Mouse (Mus musculus): ENCODE measurements around the gene Chrm1. TPM values are rescaled to one million over a fixed set of nuclear protein-coding genes. Genes with fewer than 3 reads are reported as not detected.

The Chrm1 gene
- polyA plus RNA-seq, 1 experiment from 2014 or later, result 0.21 TPM

DNA sequence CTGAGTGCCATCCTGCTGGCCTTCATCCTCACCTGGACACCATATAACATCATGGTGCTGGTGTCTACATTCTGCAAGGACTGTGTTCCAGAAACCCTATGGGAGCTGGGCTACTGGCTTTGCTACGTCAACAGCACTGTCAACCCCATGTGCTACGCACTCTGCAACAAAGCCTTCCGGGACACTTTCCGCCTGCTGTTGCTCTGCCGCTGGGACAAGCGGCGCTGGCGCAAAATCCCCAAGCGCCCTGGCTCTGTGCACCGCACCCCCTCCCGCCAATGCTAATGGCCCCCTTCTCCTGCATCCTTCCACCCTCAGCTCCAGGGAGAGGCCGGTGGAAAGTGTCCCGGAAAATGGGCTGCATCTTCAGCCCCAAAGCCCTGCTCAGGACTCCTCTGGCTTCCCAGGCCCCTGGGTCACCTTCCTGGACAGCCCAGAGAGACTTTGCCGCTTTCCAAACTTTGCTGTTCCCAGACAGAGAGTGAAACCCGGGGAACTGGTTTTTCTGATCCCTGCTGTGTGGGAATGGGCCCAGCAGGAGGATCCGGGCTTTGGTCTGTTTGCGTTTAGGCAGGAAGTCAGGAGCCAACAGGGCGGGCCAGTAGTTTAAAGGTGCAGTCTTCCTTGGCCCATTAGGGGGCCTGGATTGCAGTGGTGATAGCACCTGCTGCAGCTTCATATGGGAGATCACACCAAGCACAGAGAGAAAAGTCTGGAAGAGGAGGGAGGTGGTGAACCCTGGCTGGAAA lies 15.6 kb downstream of the Chrm1 start:
- Histone ChIP-seq H3K9ac (replicated peaks; ENCODE audit: low read depth) (no peak overlapping the region), H3K27ac (ENCODE audit: low read length) (peak overlapping the region; percentile 2; the same call in 1 of the 2 replicates), H3K27me3 (replicated peaks; ENCODE audit: insufficient read depth, low read length) (no peaks in the 10 kb centered on the region), H3K9me3 (ENCODE audit: low read length) (no peaks in the 10 kb centered on the region), H3K4me2 (replicated peaks; ENCODE audit: low read depth, low read length) (peak overlapping the region; percentile 46), H3K4me3 (ENCODE audit: low read depth, low read length) (no peak overlapping the region), H3K36me3 (ENCODE audit: insufficient read depth, low read length) (no peaks in the 10 kb centered on the region), H3K4me1 (ENCODE audit: insufficient read depth, low read depth, low read length) (no peaks in the 10 kb centered on the region)
- DNase-seq (ENCODE audit: low spot score), result peak; percentile 73
- 25% methylated on average over 18 of the region's 18 CpGs for WGBS
- peak; percentile 80 for ATAC-seq
- TF ChIP-seq CTCF (IDR thresholded peaks at IDR 0.05) (peak; percentile 37; the same call in 1 of the 2 replicates), EP300 (IDR thresholded peaks at IDR 0.05) (no peak)

GRCm38 (mm10) chr19:8681633-8682362 lies 18.2 kb downstream of the Chrm1 start:
- no peak for ATAC-seq
- 90% methylated on average over 4 of the region's 4 CpGs for WGBS
- Histone ChIP-seq H3K4me1 (ENCODE audit: insufficient read depth, low read depth, low read length) (no peaks in the 10 kb centered on the region), H3K27me3 (replicated peaks; ENCODE audit: insufficient read depth, low read length) (no peaks in the 10 kb centered on the region), H3K27ac (ENCODE audit: low read length) (no peak overlapping the region), H3K9ac (replicated peaks; ENCODE audit: low read depth) (no peak overlapping the region), H3K36me3 (ENCODE audit: insufficient read depth, low read length) (no peaks in the 10 kb centered on the region), H3K9me3 (ENCODE audit: low read length) (no peaks in the 10 kb centered on the region), H3K4me2 (replicated peaks; ENCODE audit: low read depth, low read length) (no peak overlapping the region), H3K4me3 (ENCODE audit: low read depth, low read length) (no peak overlapping the region)
- TF ChIP-seq EP300 (IDR thresholded peaks at IDR 0.05) (no peak), CTCF (IDR thresholded peaks at IDR 0.05) (peak; percentile 31)
- no peak for DNase-seq (ENCODE audit: low spot score)

- Histone ChIP-seq H3K27me3 (replicated peaks; ENCODE audit: insufficient read depth, low read length) (no peaks in the 10 kb centered on the region), H3K4me1 (ENCODE audit: insufficient read depth, low read depth, low read length) (no peaks in the 10 kb centered on the region), H3K27ac (ENCODE audit: low read length) (no peak overlapping the region), H3K9ac (replicated peaks; ENCODE audit: low read depth) (no peak overlapping the region), H3K36me3 (ENCODE audit: insufficient read depth, low read length) (no peaks in the 10 kb centered on the region), H3K4me3 (ENCODE audit: low read depth, low read length) (no peak overlapping the region), H3K9me3 (ENCODE audit: low read length) (no peaks in the 10 kb centered on the region), H3K4me2 (replicated peaks; ENCODE audit: low read depth, low read length) (no peak overlapping the region)
- DNase-seq (ENCODE audit: low spot score), result peak; percentile 95
- WGBS, result 3% methylated on average over 3 of the region's 3 CpGs
- TF ChIP-seq CTCF (IDR thresholded peaks at IDR 0.05) (peak; percentile 87), EP300 (IDR thresholded peaks at IDR 0.05) (0 out of 2 replicates have a peak, but pooled peaks have one; percentile 22)
- peak; percentile 61 for ATAC-seq
Measured at GRCm38 (mm10) chr19:8682996-8683395, 19.4 kb downstream of the Chrm1 start.

DNA sequence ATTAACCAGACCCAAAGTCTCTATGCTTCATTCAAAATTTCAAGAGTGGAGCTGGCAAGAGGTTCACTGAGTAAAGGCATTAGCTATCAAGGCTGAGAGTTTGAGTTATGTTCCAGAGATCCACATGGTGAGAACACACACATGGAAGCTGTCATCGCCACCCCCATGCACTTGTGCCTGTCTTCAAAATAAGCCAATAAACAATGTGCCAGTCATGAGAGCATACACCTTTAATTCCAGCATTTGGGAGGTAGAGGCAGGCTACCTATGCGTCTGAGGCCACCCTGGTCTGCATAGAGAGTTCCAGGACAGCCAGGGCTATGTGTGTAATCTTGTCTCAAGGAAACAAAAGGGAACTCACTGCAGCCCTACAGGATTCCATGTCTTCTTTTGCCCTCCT lies 20.0 kb downstream of the Chrm1 start:
- WGBS, result 70% methylated on average over 2 of the region's 2 CpGs
- TF ChIP-seq EP300 (IDR thresholded peaks at IDR 0.05), result no peak
- TF ChIP-seq CTCF (IDR thresholded peaks at IDR 0.05), result no peak
- H3K4me1 ChIP-seq (ENCODE audit: insufficient read depth, low read depth, low read length), result no peaks in the 10 kb centered on the region
- no peaks in the 10 kb centered on the region for H3K9me3 ChIP-seq (ENCODE audit: low read length)
- no peaks in the 10 kb centered on the region for H3K36me3 ChIP-seq (ENCODE audit: insufficient read depth, low read length)
- no peak for ATAC-seq
- DNase-seq (ENCODE audit: low spot score), result no peak
- no peak overlapping the region for H3K27ac ChIP-seq (ENCODE audit: low read length)
- no peak overlapping the region for H3K4me3 ChIP-seq (ENCODE audit: low read depth, low read length)
- no peak overlapping the region for H3K4me2 ChIP-seq (replicated peaks; ENCODE audit: low read depth, low read length)
- no peak overlapping the region for H3K9ac ChIP-seq (replicated peaks; ENCODE audit: low read depth)
- no peaks in the 10 kb centered on the region for H3K27me3 ChIP-seq (replicated peaks; ENCODE audit: insufficient read depth, low read length)

- H3K4me2 ChIP-seq (replicated peaks; ENCODE audit: low read depth, low read length), result no peak overlapping the region
- no peak overlapping the region for H3K4me3 ChIP-seq (ENCODE audit: low read depth, low read length)
- DNase-seq (ENCODE audit: low spot score) (no peak), ATAC-seq (no peak)
- H3K9ac ChIP-seq (replicated peaks; ENCODE audit: low read depth), result no peak overlapping the region
- WGBS, result 50% methylated on average over 9 of the region's 9 CpGs
- no peaks in the 10 kb centered on the region for H3K36me3 ChIP-seq (ENCODE audit: insufficient read depth, low read length)
- no peaks in the 10 kb centered on the region for H3K9me3 ChIP-seq (ENCODE audit: low read length)
- H3K4me1 ChIP-seq (ENCODE audit: insufficient read depth, low read depth, low read length), result no peaks in the 10 kb centered on the region
- no peak for TF ChIP-seq EP300 (IDR thresholded peaks at IDR 0.05)
- TF ChIP-seq CTCF (IDR thresholded peaks at IDR 0.05), result no peak
- H3K27ac ChIP-seq (ENCODE audit: low read length), result no peak overlapping the region
- H3K27me3 ChIP-seq (replicated peaks; ENCODE audit: insufficient read depth, low read length), result no peaks in the 10 kb centered on the region
Measured at GRCm38 (mm10) chr19:8691871-8692539, 28.4 kb downstream of the Chrm1 start.

DNA sequence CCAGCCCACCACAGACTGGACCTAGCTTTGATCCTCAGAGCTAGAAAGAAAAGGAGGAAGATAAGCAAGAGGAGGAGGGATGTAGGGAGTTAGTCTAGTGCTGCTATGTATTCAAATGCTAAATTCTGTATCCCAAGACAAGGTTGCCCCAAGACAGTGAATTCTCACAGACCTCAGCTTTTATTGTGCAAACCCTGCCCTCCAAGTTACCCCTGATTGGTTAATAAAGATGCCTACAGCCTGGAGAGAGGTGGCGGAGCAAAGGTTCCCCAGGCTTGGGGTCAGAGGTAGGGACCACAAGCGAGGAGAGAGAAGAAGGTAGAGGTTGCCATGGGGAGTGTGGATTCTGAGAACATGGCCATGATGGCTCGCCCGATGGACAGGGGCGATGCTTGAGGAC lies 29.2 kb downstream of the Chrm1 start:
- no peak for TF ChIP-seq EP300 (IDR thresholded peaks at IDR 0.05)
- no peak for TF ChIP-seq CTCF (IDR thresholded peaks at IDR 0.05)
- DNase-seq (ENCODE audit: low spot score) (no peak), ATAC-seq (no peak)
- Histone ChIP-seq H3K27ac (ENCODE audit: low read length) (no peak overlapping the region), H3K4me1 (ENCODE audit: insufficient read depth, low read depth, low read length) (no peaks in the 10 kb centered on the region), H3K4me2 (replicated peaks; ENCODE audit: low read depth, low read length) (no peak overlapping the region), H3K4me3 (ENCODE audit: low read depth, low read length) (no peak overlapping the region), H3K9me3 (ENCODE audit: low read length) (no peaks in the 10 kb centered on the region), H3K36me3 (ENCODE audit: insufficient read depth, low read length) (no peaks in the 10 kb centered on the region), H3K27me3 (replicated peaks; ENCODE audit: insufficient read depth, low read length) (no peaks in the 10 kb centered on the region), H3K9ac (replicated peaks; ENCODE audit: low read depth) (no peak overlapping the region)
- WGBS, result 86% methylated on average over 5 of the region's 5 CpGs

Data from lung, postnatal 0 days (tissue).